Mouse (Mus musculus) MN1 (cell line): ENCODE data around the gene Hnf1b.
A peak's percentile ranks its signal among the peaks of the same experiment; 100 is the strongest.

Experiments used
- DNase-seq: peaks from one replicate; pipeline ENCODE4 v3.0.0-alpha.2; 2016; ENCODE audit warnings: low spot score

Hnf1b gene

DNA sequence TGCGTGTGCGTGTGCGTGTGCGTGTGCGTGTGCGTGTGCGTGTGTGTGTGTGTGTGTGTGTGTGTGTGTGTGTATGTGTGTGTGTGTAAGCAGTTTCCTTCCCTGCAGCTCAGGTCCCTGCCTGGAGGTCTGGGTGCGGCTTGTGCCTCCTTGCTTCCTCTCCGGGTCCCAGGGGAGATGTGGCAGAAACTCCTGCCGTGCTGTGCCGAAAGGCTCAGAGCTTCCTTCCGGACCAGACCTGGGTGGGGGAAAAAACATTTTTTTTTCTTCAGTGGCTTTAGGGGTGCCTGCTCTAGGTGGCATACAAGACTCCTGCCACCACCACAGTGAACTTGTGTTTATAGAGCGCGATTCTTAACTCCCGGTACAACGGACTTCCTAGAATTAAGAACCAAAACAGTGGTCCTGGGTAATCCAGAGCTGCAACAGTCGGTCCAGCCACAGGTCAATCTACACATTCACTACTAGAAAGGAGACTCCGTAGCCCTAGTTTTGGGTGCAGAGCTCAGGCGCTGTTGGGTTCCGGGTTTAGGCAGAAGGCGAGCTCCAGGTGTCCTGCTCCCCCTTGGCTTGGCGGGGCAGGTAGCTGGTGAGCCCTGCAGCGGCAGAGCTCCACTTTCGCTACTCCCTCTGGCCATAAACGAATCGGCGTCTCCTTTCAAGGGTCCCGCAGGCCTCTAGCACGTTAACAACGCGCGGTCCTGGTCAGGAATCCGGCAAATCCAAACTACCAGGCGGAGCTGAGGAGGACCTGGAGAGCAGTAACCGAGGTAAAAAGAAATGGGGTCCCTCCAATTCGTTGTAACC lies at the start of gene Hnf1b:
Gene Hnf1b (plus strand): TSS at position 535 of the 807 bp plus-strand sequence.
- no peak for DNase-seq

DNA sequence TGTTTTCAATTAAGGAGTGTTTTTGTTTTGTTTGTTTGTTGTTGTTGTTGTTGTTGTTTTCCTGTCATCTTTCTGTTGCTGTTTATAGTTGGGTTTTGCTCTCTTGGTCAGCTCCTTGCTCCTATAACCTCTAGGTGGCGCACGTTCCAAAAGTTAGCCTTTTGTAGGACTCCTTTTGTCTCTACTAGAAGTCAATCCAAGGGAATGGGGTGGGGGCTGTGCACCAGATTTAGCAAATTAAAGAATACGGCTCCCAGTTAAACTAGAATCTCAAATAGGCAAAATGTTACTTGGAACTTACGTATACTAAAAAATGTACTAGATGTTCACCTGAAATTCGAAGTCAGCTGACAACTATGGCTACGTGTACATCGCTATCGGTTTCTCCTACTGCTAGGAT lies 47.7 kb upstream of the Hnf1b start:
- DNase-seq, result peak; percentile 54

DNA sequence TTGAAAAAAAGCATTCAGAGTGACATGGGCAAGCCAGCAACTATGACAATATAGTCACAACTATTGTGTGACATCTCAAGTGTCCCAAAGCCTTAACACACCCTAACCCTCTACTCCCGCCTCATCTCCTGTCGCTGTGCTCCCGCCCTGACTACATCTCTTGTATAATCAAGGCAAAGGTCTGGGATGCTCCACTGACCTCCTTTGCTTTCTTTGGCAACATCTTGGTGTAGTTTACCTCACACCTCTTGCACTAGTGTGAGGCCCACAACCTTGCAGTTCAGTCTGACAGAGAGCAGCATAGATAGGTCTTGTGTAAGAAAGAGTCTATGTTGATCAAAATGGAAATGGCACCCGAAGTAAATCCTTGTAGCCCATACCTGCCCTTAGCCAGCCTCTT lies 47.3 kb upstream of the Hnf1b start:
- no peak for DNase-seq

DNA sequence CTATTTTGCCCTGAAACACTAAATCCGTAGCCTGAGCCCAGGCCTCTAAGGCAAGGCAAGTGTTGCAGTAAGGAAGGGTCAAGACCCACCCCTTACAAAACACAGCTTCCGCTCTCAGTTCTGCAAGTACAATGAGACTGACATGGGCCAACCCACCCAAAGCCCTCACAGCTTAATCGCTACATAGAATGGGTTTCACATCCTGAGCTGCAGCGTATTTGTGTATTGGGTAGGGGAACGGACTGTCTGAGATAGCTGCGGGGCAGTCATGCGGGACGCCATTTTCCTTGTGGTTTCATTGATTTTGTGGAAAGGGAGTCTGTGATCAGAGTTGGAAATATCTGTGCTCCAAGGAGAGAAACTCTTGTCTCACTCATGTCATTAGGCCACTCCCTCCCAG lies 39.4 kb upstream of the Hnf1b start:
- DNase-seq, result no peak

DNA sequence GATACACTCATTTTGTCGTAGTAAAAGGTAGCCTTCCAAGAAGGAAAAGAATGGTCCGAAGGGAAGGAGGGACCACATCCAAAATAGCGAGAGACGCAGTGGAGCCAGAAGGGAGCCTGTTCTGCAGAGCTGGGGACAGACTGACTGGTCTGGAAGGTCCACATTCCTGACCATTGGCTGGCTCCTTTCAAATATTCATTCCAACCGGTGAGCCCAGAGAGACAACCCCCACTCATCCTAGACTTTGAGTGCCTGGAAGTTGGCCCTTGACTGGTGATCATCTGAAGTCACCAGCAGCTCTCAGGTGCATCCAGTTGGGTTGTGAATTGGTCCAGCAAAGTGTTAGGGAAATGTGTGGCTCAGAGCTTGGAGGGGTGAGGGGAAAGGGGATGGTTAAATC lies 34.7 kb upstream of the Hnf1b start:
- DNase-seq, result no peak

DNA sequence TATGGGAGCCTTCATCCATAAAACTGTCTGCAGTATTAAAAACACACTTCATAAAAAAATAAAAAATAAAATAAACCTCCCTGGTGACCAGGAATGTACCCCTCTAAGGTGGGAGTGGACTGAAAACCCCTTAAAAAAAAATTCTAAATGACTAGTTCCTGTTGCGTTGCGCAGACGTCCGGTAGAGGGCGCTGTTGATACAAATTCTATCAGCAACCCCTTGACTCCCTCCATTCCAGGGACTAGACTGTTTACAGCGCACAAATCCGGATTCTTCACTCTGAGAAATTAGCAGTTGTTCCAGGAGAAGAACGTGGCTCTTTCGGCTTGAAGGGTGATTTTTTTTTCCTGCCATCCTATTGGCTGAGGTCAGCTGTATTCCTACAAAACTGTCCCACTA lies 34.2 kb upstream of the Hnf1b start:
- peak; percentile 32 for DNase-seq

DNA sequence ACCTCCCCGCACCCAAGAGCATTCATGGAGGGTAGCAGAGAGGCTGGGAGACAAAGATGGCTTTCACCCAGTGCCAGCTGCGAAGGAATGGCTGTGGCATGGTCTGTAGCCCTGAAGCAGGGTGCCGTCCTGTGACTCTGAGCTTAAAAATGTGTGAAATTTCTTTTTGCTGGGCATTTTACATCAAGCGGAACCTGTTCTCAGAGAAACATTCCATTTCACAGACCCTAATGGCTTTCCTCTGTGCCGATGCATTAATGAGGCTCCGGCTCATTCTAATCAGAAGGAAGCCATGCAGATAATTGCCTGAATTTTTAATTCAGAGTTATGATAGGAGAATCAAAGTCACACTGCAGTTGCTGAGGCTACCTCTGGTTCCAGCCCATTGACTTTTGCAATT lies 32.8 kb upstream of the Hnf1b start:
- no peak for DNase-seq

DNA sequence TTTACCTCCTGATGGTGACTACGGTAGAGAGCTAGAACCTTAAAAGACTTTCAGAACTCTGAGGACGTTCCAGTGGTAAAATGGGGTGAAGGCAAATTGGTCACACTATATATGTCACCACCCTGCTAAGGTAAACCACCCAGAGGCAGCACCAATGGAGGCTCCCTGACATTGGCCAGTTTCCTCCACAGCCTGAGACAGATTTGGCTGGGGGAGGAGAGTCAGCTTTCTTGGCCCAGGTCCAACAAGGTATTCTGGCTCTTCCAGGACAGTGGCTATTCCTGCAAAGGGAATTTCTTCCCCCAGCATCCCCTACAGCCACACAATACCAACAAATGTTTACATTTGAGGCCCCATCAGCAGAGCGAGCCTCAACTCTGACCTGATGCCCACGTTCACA lies 31.9 kb upstream of the Hnf1b start:
- DNase-seq, result peak; percentile 17

DNA sequence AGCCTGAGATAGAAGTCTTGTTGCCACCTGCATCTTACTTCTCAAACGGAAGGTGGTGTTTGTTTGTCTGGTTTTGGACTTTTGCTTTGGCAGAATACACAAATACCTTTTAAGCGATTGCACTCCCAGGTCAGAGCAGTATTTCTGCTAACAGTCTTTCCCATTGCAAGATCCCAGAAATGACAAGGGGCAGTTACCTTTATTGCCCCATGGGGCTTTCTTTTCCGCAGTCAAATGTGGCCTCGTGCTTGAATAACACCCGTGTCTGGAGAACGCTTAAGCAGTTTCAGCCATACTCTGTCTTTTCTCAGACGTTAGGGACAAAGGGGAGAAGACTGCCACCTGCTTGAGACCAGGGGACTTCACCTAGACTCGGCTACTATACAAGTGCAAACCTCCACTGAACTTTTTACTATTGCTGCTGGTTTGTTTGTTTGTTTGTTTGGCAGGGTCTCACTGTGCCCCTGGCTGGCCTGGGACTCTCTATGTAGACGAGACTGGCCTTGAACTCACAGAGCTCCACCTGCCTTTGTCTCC lies 31.2 kb upstream of the Hnf1b start:
- DNase-seq, result no peak

DNA sequence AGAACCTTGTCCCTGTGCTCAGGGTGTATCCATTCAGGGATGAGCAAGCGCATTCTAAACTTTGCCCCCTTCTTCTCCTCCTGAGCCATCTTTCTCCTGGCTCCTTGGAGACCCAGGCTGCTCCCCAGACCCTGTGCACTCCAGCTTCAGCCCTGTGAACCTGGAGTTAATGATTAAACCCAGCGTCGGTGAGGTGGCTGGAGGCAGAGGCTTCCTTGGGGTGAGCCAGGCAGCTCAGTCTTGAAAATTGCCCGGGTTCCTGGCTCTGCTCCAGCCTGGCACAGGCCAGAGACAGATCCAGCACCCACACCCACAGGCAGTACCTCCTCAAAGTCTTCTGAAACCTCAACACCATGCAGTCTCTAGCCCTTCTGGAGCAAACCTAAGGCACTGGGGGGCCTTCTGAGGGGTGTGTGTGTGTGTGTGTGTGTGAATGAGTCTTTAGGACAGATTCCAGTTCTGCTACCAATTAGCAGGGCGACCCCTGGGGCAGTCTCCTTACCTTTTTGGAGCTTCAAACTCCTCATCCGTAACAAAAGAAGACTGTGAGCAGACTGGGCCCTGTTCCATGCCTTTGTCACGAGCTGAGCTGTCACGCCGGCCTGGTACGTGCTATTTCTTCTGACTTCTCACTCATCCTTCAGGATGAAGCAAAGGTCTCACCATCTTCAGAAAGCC lies 29.9 kb upstream of the Hnf1b start:
- peak; percentile 23 for DNase-seq

DNA sequence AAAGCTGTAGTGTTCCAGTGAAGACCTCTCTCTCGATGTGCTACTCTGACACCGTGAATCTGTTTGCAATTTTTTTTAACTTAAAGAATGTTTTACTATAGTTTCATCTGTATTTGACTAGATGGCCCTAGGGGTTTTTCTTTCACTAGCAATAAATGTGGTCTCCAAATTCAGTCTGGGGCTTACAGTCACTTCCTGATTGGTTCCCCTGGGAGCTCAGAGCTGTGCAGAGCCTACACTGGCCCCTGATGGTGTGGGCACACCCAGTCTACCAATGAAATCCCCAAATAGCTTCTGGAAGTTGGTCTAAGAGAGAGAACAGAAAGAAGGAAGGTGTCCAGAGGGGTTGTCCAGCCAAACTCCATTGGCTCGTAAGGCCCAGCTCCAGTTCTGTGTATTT lies 23.7 kb upstream of the Hnf1b start:
- DNase-seq, result no peak

DNA sequence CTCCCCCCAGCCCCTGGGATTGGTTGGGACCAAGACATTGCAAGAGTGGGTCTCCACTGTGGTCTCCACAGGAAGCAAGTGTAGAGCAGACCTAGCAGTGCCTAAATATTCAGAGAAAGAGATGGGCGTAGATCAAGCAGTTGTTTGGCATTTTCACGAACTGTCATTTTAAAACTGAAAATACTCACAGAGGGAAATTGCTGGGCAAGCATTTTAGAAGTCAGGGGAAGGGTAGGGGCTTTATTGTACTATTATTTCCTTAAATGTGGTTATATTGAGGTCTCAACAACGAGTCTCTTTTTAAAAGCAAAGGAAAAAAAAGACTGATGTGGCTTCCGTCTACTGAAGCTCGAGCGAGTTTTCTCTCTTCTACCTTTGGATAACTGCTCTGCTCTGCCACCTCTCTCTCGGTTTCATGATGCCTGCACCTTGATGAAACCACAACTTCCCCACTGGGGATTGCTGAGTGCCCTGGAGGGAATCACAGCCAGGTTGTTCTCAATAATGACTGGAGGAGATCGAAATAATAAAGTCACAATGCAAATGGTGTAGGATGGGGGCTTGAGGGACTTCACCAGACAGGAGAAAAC lies 21.2 kb upstream of the Hnf1b start:
- no peak for DNase-seq

DNA sequence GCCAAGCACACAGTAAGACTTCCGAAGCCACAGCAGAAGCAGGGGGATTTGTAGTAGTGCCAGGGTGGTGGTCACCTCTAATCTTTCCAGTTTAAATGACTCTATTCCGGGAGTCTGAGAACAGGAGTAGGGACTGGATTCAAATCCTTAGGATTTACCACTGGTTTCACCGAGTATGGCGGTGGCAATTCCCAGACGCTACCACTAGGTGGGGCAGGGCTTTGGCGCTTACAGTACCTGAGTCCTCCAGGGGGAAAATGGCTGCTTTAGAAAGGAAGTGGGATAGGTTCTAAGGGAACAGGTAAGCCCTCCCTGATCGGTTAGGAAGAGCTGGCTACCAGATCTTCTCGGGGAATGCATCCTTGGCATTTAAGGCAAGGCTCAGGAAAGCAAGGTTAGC lies 17.5 kb upstream of the Hnf1b start:
- peak; percentile 36 for DNase-seq

DNA sequence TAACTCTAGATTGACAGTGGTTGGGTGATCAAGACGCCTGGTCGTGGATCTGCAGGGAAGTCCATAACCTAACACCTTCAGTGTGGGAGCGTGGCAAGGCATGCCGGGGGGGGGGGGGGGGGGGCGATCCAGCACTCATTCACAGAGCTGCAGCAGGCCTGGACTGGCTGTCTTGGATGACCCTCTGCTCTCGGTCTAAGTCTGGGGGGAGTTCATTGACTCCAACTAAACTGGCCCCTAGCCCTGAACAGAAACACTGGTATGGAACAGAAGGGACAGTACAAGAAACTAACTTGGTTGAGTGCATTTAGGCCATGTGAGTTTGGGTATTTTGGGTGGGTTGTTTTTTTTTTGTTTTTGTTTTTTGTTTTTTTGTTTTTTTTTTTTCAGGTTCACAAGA lies 16.3 kb upstream of the Hnf1b start:
- DNase-seq, result no peak

DNA sequence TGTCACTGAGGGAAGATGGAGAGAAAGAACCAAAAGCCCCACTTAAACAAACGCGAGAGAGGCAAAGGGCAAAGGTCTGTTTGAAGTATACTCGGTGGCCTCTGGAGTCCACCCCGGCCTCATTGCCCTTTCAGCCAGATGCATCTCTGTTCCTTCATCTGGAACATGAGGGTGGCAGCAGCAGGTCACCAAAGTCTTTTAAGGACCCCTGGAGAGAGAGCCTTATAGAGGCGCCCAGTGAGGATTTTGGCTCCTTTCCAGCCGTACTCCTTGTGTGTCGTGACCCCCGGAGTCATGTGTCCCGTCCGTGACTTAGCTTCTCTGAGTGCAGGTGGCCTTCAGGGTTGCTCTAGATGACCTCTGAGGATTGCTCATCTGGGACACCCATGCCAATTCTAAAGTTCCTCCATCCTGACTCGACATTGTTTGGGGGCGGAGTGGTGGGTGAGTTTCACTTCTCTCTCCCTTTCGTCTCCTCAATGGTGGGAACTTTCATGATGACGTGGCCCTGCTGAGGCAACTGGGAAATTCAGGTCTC lies 15.8 kb upstream of the Hnf1b start:
- no peak for DNase-seq

DNA sequence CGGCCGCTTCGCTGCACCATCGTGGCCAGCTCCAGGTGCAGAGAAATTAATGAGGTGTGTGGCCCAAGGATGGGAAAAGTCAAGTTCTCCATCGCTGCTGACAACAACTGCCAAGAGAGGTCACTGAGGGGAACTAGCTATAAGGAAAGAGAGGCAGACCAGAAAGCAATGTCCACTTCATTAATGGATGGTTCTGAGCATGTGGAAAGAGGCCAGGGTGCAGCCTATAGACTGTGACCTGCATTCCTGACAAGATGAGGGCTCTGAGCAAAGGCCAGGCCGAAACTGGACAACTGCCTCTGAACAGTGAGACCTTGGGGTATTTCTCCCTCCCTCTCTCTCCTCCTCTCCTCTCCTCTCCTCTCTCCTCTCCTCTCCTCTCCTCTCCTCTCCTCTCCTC lies 10.4 kb upstream of the Hnf1b start:
- DNase-seq, result no peak

DNA sequence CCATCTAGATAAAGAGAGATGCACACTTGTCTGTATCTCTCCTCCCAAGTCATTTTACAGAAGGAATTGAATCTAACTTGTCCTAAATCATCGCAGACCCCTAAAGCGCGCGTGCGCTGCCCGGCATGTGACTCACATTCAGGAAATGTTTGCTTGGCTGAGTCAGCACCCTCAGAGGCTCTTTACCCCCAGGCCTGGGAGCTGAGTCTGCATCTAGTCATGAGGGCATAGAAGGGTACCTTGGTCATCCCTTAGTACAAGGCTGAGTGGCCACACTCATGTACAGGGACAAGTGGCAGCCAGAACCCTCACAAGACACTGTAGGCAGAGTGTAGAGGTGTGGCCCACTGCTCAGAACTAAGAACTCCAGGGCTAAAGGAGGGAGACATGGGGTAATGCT lies 6.3 kb upstream of the Hnf1b start:
- DNase-seq, result no peak

DNA sequence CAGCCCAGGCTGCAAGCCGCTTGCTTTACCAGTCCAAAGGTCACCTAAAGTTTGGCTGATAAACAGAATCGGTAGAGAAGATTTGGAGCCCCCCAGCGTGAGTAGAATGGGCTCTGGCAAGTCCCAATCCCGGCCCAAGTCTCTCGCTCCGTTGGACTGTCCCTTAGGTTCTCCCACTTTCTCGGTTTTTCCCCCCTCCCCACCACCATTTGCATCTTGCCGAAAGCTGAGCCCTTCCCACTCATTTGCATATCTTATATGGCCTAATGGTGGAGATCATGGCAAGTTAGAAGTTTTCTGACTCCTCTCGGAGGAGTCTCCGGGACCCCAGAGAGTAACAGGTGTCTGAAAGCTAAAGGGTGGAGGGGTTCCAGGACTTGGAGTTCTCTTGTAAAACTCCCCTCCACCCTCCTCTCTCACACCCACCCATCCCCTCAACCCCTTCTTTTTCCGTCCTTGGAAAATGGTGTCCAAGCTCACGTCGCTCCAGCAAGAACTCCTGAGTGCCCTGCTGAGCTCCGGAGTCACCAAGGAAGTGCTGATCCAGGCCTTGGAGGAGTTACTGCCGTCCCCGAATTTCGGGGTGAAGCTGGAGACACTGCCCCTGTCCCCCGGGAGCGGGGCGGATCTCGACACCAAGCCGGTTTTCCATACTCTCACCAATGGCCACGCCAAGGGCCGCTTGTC lies 866 bp downstream of the Hnf1b start:
- DNase-seq, result no peak

DNA sequence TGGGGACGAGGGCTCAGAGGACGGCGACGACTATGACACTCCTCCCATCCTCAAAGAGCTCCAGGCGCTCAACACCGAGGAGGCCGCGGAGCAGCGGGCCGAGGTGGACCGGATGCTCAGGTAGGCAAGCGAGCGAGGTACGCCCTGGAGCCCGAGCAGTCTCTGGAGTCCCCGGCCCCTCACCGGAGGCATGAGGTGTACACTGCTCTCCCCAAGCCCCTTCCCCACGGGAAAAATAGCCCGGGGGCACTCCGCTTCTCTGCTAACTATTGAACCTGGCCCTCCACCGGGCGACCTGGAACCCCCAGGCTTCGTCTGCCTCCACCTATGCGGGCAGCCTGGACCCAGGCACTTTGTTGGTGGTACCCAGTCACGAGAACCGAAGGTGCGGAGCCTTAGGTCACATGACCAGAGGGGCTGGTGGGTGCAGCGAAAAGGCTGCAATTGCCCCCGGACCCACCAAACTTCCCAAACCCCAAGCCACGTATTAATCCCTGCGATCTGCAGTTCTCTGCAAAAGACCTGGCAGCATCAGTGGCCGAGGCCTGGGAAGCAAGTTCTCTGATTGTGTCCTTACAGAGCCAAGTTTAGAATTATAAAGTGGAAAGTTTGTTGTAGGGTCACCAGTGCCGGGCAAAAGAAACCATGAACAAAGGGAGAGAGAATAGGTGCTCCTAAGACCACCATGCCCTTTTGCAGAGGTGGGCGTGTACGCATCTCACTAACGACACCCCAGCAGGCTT lies 1.6 kb downstream of the Hnf1b start:
- no peak for DNase-seq

DNA sequence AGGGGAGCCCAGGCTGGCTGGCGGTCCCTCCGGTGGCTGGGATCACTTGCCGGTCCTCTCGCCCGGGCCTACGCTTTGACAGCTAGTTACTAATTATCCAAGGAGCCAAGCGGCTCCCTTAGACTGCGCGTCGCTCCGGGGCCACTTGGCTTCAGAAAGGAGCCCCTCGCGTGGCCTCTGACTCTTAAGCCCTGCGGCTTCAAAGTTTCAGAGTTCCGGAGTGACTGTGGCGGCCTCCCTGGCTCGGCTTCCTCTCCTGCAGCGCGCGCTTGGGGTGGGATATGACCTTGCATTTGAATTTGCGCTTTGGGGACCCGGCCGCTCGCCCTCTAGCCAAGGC lies 2.1 kb downstream of the Hnf1b start:
- DNase-seq, result no peak

DNA sequence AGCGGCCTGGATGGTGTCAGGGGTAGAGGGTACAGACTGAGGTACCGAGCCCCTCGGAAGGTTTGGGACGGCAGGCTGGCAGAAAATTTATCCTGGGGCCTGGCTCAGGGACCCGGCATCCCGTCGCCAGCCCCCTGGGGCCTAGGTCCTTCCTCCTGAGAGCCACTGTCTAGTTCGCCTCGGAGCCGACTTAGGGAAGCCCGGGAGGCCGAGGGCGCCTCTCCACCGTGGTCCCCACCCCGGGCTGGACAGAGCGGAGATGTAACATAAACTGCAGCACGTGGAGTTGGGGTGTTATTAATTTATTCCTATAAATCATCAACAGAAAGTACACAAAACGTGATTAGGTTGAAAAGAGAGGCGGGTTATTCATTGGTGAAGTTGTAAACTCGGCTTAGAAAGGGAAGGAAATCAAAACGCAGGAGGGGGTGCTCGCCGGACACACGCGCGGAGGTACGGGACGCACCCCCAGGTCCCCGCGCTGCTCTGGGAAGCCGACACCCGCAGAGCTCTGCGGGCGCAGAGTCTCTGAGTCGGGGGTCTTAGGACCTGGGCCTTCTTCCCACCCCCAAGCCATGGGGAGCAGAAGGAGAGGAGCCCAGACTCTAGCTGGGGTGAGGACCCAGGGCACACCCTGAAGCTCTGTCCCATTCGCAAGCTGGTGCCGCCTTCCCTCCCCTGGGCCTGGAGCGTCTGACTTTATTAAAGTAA lies 2.8 kb downstream of the Hnf1b start:
- no peak for DNase-seq
